Mouse (Mus musculus): Measurements from ENCODE around the gene Olfr616. TPM values are rescaled to one million over a fixed set of nuclear protein-coding genes. Genes with fewer than 3 reads are reported as not detected.
"Not testable (repeated sequence)": the region's sequence is repeated elsewhere in the genome, so short reads cannot be mapped to it uniquely, and the experiment has no call there.

Olfr616 gene
- not detected in 2 replicates for polyA plus RNA-seq (2015; fragmentation: Nextera tagmentation; extraction: Ambion mirVana)

GRCm38 (mm10) chr7:103569043-103569442 is at the start of gene Olfr616:
Gene Olfr616, minus strand, starts transcription at chr7:103569143.
- Histone ChIP-seq H3K36me3 (ENCODE audit: control insufficient read depth, insufficient read depth) (no peaks in the 10 kb centered on the region), H3K27me3 (ENCODE audit: control insufficient read depth, insufficient read depth, low read depth, low read length) (no peaks in the 10 kb centered on the region), H3K4me1 (ENCODE audit: control insufficient read depth, low read depth, low read length) (no peaks in the 10 kb centered on the region), H3K9me3 (replicated peaks; ENCODE audit: control insufficient read depth, low read length) (no peaks in the 10 kb centered on the region), H3K9ac (ENCODE audit: low read depth, low read length) (no peak within 1 kb of the TSS), H3K4me2 (ENCODE audit: low read depth, low read length) (no peak within 1 kb of the TSS), H3K4me3 (ENCODE audit: low read depth, low read length) (no peak within 1 kb of the TSS), H3K27ac (ENCODE audit: low read length) (no peak within 1 kb of the TSS)
- no peak for ATAC-seq (ENCODE audit: low read depth)
- WGBS (ENCODE audit: insufficient replicate concordance): 61% methylated on average over 3 of the region's 3 CpGs

GRCm38 (mm10) chr7:103612434-103612833 is 43.5 kb upstream of the Olfr616 start, which contains the start of gene Olfr620:
Gene Olfr620, minus strand, starts transcription at chr7:103612534.
- H3K27ac ChIP-seq (ENCODE audit: low read length): no peak within 1 kb of the TSS
- H3K36me3 ChIP-seq (ENCODE audit: control insufficient read depth, insufficient read depth): no peaks in the 10 kb centered on the region
- no peaks in the 10 kb centered on the region for H3K27me3 ChIP-seq (ENCODE audit: control insufficient read depth, insufficient read depth, low read depth, low read length)
- no peak for ATAC-seq (ENCODE audit: low read depth)
- no peaks in the 10 kb centered on the region for H3K9me3 ChIP-seq (replicated peaks; ENCODE audit: control insufficient read depth, low read length)
- H3K4me1 ChIP-seq (ENCODE audit: control insufficient read depth, low read depth, low read length): no peaks in the 10 kb centered on the region
- no peak within 1 kb of the TSS for H3K9ac ChIP-seq (ENCODE audit: low read depth, low read length)
- 44% methylated on average over 2 of the region's 2 CpGs for WGBS (ENCODE audit: insufficient replicate concordance)
- no peak within 1 kb of the TSS for H3K4me2 ChIP-seq (ENCODE audit: low read depth, low read length)
- no peak within 1 kb of the TSS for H3K4me3 ChIP-seq (ENCODE audit: low read depth, low read length)

GRCm38 (mm10) chr7:103607425-103607824 is 38.5 kb upstream of the Olfr616 start:
- H3K4me3 ChIP-seq (ENCODE audit: low read depth, low read length): no peak overlapping the region
- H3K27ac ChIP-seq (ENCODE audit: low read length): no peak overlapping the region
- H3K36me3 ChIP-seq (ENCODE audit: control insufficient read depth, insufficient read depth): no peaks in the 10 kb centered on the region
- H3K9me3 ChIP-seq (replicated peaks; ENCODE audit: control insufficient read depth, low read length): no peaks in the 10 kb centered on the region
- WGBS (ENCODE audit: insufficient replicate concordance): 30% methylated on average over 2 of the region's 2 CpGs
- no peak for ATAC-seq (ENCODE audit: low read depth)
- no peak overlapping the region for H3K9ac ChIP-seq (ENCODE audit: low read depth, low read length)
- H3K4me1 ChIP-seq (ENCODE audit: control insufficient read depth, low read depth, low read length): no peaks in the 10 kb centered on the region
- H3K4me2 ChIP-seq (ENCODE audit: low read depth, low read length): no peak overlapping the region
- H3K27me3 ChIP-seq (ENCODE audit: control insufficient read depth, insufficient read depth, low read depth, low read length): no peaks in the 10 kb centered on the region

- H3K36me3 ChIP-seq (ENCODE audit: control insufficient read depth, insufficient read depth): no peaks in the 10 kb centered on the region
- no peak within 1 kb of the TSS for H3K4me3 ChIP-seq (ENCODE audit: low read depth, low read length)
- no peaks in the 10 kb centered on the region for H3K4me1 ChIP-seq (ENCODE audit: control insufficient read depth, low read depth, low read length)
- no peak within 1 kb of the TSS for H3K9ac ChIP-seq (ENCODE audit: low read depth, low read length)
- no peak for ATAC-seq (ENCODE audit: low read depth)
- no peaks in the 10 kb centered on the region for H3K27me3 ChIP-seq (ENCODE audit: control insufficient read depth, insufficient read depth, low read depth, low read length)
- no peaks in the 10 kb centered on the region for H3K9me3 ChIP-seq (replicated peaks; ENCODE audit: control insufficient read depth, low read length)
- H3K4me2 ChIP-seq (ENCODE audit: low read depth, low read length): no peak within 1 kb of the TSS
- no peak within 1 kb of the TSS for H3K27ac ChIP-seq (ENCODE audit: low read length)
Observed at GRCm38 (mm10) chr7:103600275-103600674, 31.3 kb upstream of the Olfr616 start, which contains the start of gene Olfr619. Gene Olfr619, plus strand, starts transcription at chr7:103600575.

GRCm38 (mm10) chr7:103589803-103590202 is 20.9 kb upstream of the Olfr616 start, which contains the start of gene Olfr618:
Gene Olfr618, plus strand, starts transcription at chr7:103590103.
- Histone ChIP-seq H3K27me3 (ENCODE audit: control insufficient read depth, insufficient read depth, low read depth, low read length) (no peaks in the 10 kb centered on the region), H3K9me3 (replicated peaks; ENCODE audit: control insufficient read depth, low read length) (no peaks in the 10 kb centered on the region), H3K36me3 (ENCODE audit: control insufficient read depth, insufficient read depth) (no peaks in the 10 kb centered on the region), H3K27ac (ENCODE audit: low read length) (no peak within 1 kb of the TSS), H3K4me2 (ENCODE audit: low read depth, low read length) (no peak within 1 kb of the TSS), H3K4me3 (ENCODE audit: low read depth, low read length) (no peak within 1 kb of the TSS), H3K4me1 (ENCODE audit: control insufficient read depth, low read depth, low read length) (no peaks in the 10 kb centered on the region), H3K9ac (ENCODE audit: low read depth, low read length) (no peak within 1 kb of the TSS)
- WGBS (ENCODE audit: insufficient replicate concordance): 28% methylated on average over 2 of the region's 2 CpGs
- ATAC-seq (ENCODE audit: low read depth): no peak

- WGBS (ENCODE audit: insufficient replicate concordance): 47% methylated on average over 1 of the region's 1 CpGs
- Histone ChIP-seq H3K4me1 (ENCODE audit: control insufficient read depth, low read depth, low read length) (no peaks in the 10 kb centered on the region), H3K27ac (ENCODE audit: low read length) (no peak within 1 kb of the TSS), H3K27me3 (ENCODE audit: control insufficient read depth, insufficient read depth, low read depth, low read length) (no peaks in the 10 kb centered on the region), H3K9ac (ENCODE audit: low read depth, low read length) (no peak within 1 kb of the TSS), H3K9me3 (replicated peaks; ENCODE audit: control insufficient read depth, low read length) (no peaks in the 10 kb centered on the region), H3K4me2 (ENCODE audit: low read depth, low read length) (no peak within 1 kb of the TSS), H3K4me3 (ENCODE audit: low read depth, low read length) (no peak within 1 kb of the TSS), H3K36me3 (ENCODE audit: control insufficient read depth, insufficient read depth) (no peaks in the 10 kb centered on the region)
- no peak for ATAC-seq (ENCODE audit: low read depth)
Observed at GRCm38 (mm10) chr7:103572761-103573160, 3.8 kb upstream of the Olfr616 start, which contains the start of gene Olfr617. Gene Olfr617, plus strand, starts transcription at chr7:103573061.

GRCm38 (mm10) chr7:103555779-103556178 is 13.2 kb downstream of the Olfr616 start, which contains the start of gene Olfr615:
Gene Olfr615, plus strand, starts transcription at chr7:103556079.
- H3K36me3 ChIP-seq (ENCODE audit: control insufficient read depth, insufficient read depth): no peaks in the 10 kb centered on the region
- no peak within 1 kb of the TSS for H3K27ac ChIP-seq (ENCODE audit: low read length)
- no peak within 1 kb of the TSS for H3K4me3 ChIP-seq (ENCODE audit: low read depth, low read length)
- no peaks in the 10 kb centered on the region for H3K4me1 ChIP-seq (ENCODE audit: control insufficient read depth, low read depth, low read length)
- no peak within 1 kb of the TSS for H3K4me2 ChIP-seq (ENCODE audit: low read depth, low read length)
- no peaks in the 10 kb centered on the region for H3K27me3 ChIP-seq (ENCODE audit: control insufficient read depth, insufficient read depth, low read depth, low read length)
- H3K9ac ChIP-seq (ENCODE audit: low read depth, low read length): no peak within 1 kb of the TSS
- 59% methylated on average over 2 of the region's 2 CpGs for WGBS (ENCODE audit: insufficient replicate concordance)
- no peaks in the 10 kb centered on the region for H3K9me3 ChIP-seq (replicated peaks; ENCODE audit: control insufficient read depth, low read length)
- ATAC-seq (ENCODE audit: low read depth): no peak

- Histone ChIP-seq H3K4me2 (ENCODE audit: low read depth, low read length) (no peak within 1 kb of the TSS), H3K36me3 (ENCODE audit: control insufficient read depth, insufficient read depth) (no peaks in the 10 kb centered on the region), H3K9me3 (replicated peaks; ENCODE audit: control insufficient read depth, low read length) (no peaks in the 10 kb centered on the region), H3K9ac (ENCODE audit: low read depth, low read length) (no peak within 1 kb of the TSS), H3K4me1 (ENCODE audit: control insufficient read depth, low read depth, low read length) (no peaks in the 10 kb centered on the region), H3K27ac (ENCODE audit: low read length) (no peak within 1 kb of the TSS), H3K27me3 (ENCODE audit: control insufficient read depth, insufficient read depth, low read depth, low read length) (no peaks in the 10 kb centered on the region), H3K4me3 (ENCODE audit: low read depth, low read length) (no peak within 1 kb of the TSS)
- ATAC-seq (ENCODE audit: low read depth): no peak
- WGBS (ENCODE audit: insufficient replicate concordance): 41% methylated on average over 2 of the region's 2 CpGs
Observed at GRCm38 (mm10) chr7:103547774-103548173, 21.2 kb downstream of the Olfr616 start, which contains the start of gene Olfr613. Gene Olfr613, plus strand, starts transcription at chr7:103548074.

- WGBS (ENCODE audit: insufficient replicate concordance): 67% methylated on average over 2 of the region's 2 CpGs
- not testable (repeated sequence) for ATAC-seq (ENCODE audit: low read depth); H3K27ac ChIP-seq (ENCODE audit: low read length)
Observed at GRCm38 (mm10) chr7:103542617-103543016, 26.3 kb downstream of the Olfr616 start, which contains the start of gene Olfr612. Gene Olfr612, minus strand, starts transcription at chr7:103542717.

More at GRCm38 (mm10) chr7:103542617-103543016, 26.3 kb downstream of the Olfr616 start, which contains the start of gene Olfr612:
- H3K4me3 ChIP-seq (ENCODE audit: low read depth, low read length); H3K9me3 ChIP-seq (replicated peaks; ENCODE audit: control insufficient read depth, low read length); H3K4me2 ChIP-seq (ENCODE audit: low read depth, low read length); H3K27me3 ChIP-seq (ENCODE audit: control insufficient read depth, insufficient read depth, low read depth, low read length); H3K36me3 ChIP-seq (ENCODE audit: control insufficient read depth, insufficient read depth); H3K9ac ChIP-seq (ENCODE audit: low read depth, low read length); H3K4me1 ChIP-seq (ENCODE audit: control insufficient read depth, low read depth, low read length): not testable (repeated sequence)

All from liver, embryonic 16.5 days (tissue).